Mouse (Mus musculus) cerebellum, adult 9-11 months (tissue): Measurements from ENCODE around the gene Arhgap20.

Experiments
- DNase-seq: peaks from one replicate; pipeline ENCODE4 v3.0.0; 2022

Arhgap20 gene

DNA sequence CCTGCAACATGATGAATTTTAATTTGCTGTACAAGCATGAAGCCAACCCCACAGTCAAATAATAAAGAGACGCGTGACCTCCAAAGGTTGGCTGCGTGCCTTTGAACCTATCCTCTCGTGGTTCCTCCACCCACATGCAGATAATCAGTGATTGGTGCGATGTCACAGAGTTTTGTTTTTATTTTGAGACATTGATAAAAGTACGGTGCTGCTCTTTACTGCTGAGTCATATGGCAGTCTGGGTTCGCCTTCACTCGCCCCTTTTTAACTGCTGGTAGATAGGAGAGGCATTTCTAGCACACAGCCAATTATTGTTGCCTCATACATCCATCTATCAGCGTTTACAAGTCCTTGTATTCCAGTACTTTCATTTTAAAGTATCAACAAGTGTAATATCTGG, 34.0 kb downstream of the Arhgap20 start:
- no peak for DNase-seq

DNA sequence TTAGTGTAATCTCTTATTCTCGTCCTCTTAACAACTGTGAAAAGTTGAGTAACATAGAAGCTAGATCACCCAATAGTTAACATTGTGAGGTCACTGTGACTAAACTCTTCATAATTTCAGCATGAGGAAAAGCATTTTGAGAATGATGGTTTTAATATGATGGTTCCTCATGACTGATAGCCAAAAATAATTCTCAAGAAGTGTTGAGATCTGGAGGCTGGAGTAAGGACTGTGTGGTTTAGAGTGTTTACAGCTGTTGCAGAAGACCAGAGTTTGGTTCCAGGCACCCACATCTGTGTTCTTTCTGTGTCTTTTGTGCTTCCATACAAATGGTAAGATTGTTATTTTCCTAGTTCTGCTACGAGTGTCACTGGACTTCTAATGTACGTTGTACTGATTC, 42.1 kb downstream of the Arhgap20 start:
- no peak for DNase-seq

DNA sequence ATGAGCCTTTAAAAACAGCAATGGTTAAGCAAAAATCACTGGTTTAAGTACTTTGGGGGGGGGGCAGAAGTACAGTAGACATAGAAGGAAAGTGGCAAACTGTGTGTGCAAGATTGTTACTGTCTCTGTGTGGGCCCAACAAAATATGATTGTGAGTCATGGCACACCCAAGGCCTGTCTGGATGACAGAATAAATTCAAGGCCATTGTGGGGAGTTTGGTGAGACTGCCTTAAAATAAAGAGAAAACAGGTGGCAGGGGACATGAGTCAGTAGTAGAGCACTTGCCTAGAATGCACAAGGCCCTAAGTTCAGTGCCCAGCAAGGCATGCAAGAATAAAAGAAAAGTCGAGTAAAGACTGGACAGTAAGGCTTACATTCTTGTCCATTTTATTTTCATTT, 47.8 kb downstream of the Arhgap20 start:
- DNase-seq, result no peak

DNA sequence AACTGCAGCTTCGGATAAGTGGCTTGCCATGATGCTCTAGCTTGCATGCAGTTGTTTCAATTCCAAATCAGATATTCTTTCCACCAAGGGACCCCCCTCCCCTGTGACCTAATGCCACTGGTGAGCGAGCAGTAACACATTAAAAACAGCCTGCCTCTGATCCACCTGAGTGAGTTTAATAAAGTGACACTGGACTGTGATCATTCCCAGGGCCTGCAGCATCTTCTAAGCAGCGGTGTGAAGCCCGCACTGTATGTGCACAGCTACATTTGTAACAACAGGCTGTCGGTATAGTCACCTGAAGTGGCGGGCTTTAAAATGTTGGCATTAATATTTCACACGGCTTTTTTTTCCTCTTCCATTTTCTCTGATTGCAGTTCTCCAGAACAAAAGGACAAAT, 59.4 kb downstream of the Arhgap20 start:
- no peak for DNase-seq

DNA sequence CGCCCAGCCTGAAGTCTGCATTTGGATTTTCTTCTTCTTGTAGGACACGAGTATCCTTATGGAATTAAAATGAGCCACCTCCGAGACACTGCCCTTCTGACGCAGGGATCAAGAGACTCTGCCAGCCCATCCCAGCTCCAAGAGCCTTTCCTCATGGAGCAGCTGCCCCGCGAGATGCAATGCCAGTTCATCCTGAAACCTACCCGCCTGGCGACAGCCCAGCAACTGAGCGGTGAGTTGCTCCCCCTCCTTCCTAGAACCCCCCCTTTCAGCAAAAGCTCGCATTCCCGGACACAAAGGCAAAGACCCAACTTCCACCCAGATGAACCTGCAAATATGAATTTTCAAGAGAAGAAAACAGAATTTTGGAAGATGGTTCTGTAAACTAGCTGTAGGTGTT, 66.5 kb downstream of the Arhgap20 start:
- peak; percentile 11 for DNase-seq

DNA sequence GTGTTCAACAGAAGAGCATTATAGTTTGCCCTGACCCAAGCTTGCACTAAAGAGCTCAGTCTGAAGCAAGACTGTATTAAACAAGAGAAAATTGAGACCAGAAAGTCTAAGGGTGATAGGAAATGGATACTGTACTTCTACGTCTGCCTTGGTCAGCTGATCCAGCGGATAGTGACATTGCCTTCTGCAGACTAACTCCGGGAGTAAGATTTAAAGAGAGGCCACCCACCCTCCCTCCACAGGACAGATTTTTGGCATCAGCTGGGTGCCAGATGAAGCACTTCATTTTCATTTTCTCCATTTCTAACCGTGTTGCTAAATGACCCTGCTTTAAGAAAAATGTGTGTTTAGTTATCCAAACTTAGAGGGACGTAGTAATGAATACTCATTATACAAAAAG, 67.2 kb downstream of the Arhgap20 start:
- DNase-seq, result no peak

DNA sequence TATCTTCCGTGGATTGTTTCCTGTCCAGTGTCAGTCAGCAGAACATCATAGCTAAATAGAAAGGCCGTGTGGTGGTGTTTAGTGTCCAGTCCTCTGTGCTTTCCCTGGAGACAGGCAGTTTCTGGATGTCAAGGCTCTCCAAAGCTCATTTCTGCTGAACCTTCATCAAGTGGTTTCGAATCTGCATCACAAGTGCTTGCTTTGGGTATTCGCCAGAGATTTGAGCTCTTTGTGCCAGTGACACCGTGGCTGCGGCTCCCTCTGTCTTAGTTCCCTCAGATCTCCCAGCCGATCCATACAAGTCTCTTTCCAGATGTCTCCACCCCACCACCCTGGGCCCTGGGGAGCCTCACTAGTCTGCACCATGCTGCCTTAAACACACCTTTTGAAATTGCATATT, 72.6 kb downstream of the Arhgap20 start:
- no peak for DNase-seq

DNA sequence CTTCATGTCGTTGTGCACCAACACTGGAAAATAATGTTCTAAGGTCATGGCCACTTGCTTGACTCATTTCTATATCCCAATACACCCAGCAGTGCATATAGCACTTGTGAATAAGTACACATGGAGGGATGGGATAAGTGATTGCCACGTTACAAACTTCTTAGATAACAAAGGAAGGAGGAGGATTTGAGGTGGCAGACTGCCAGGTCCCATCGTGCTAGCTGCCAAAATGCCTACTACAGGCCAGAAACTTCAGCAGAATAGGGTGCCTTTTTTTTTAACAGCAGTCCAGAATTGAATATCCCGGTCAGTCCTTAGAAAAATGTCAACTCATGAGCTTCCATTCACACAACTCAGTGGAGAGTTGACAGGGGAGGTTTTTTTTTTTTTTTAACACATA, 78.1 kb downstream of the Arhgap20 start:
- no peak for DNase-seq

DNA sequence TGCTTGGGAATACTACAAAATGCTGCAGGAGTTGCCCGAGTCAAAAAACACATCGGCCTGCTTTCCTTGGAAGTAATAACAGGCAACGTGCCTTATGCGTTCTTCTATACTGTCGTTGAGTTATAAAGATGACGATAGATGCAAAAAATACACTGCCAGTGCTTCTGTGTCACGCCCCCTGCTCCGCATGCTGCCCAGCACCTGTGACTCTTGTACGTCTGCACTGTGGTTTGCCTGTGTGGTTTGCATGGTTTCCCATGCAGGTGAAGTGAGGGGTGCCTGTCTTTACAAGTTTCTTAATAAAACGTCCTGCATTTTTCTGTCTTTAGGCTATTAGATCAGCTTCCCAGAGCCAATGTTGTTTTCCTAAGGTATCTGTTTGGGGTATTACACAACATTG, 80.7 kb downstream of the Arhgap20 start:
- DNase-seq, result no peak

DNA sequence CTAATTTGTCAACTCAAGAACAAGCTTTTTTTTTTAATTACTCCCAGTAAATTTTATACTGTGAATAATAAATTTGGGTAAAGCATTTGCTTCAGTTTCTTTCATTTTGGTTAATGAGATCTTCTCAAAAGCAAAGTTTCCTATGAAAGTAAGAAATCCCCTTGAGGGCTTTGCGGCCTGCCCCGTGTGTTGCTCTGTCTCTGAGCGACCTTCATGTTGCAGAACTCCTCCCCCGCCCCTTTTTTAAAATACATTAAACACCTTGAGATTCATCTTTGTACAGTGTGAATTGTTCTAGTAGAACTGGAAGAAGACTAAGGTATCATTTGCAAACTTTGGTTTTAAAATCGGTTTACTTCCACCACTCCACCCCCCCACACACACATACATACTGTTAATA, 88.6 kb downstream of the Arhgap20 start:
- no peak for DNase-seq

DNA sequence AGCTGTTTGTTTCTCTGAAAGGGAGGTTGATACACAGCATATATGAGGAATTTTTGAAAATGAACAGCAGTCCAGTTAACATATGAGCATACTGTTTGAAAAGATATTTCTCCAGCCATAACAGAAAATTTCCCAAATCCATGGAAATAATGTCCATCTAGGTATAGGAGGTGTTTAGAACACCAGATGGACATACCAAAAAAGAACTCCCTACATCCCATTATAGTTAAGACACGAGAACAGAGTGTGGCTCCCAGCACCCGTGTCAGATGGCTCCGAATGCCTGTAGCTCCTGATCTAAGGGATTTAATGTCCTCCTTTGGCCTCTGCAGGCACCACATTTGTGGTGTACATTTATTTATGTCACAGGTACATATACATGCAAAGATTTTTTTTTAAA, 99.1 kb downstream of the Arhgap20 start:
- DNase-seq, result no peak

DNA sequence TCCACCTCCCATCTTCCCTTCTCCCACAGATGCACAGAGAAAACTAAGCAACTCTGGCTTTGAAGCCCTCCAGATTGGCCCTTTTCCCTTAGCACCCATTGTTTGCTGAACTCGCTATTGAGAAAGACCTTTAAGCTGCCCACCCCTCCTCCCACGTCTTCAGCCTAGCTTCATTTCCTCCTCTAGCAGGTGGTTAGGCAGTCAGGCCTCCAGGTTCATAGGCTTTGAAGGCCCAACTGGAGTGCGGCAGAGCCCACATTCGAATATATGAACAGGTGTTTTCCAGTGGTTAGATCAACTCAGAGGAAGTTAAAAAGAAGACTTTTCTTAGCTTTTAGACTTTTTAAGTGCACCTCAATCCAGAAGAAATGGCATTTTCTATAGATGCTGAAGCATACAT, 101.5 kb downstream of the Arhgap20 start:
- no peak for DNase-seq

DNA sequence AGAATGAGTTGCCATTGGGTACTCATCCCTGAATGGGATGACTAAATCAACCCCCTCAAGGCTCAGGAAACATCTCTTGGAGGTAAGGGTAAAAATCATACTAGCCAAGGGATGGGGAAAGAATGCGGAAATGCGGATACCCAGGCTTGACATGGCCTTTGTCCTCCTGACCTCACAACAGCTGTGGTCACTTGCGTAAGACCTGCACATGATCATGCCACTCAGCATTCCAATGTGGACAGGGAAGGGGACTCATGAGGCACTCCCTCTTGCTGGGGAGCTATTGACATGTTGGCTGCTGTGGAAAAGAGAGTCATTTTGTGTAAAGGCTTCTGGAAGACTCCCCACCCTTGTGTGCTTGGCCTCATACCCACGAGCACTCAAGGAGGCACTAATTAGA, 103.9 kb downstream of the Arhgap20 start:
- no peak for DNase-seq

DNA sequence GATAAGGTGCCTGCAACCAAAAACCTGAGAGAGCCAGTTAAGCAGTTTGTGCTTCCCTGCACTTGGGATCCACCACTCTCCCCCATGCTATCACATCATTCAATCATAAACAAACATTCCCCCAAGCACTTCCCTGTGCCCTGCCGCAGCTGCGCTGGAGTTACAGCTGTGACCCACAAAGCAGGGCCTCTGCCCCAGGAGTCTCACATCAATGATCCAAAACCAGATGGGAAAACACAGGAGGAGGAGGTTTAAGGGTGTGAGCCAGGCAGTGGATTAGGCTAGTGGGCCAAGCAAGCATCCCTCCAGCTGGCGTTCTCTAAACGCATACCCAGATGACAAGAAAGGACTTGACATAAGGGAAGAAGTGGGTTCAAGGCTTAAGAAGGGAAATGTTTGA, 109.2 kb downstream of the Arhgap20 start:
- no peak for DNase-seq

DNA sequence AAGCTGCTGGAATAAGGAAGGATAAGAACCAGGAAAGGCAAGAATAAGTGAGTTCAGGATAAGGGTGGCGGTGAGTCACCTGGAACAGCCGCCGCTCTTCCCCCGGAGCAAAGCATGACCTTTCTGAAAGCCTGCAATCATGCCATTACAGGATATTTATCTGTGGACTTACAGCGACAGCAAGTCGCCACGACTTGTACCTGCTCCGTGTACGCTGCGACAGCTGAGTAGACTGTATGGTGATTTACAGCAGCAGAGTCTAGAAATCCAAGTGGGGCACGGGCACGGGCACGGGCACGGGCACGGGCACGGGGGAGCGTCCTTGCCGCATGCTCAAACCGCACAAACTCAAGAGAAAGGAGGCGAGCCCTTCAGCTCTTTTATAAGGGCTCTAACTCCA, 110.4 kb downstream of the Arhgap20 start:
- no peak for DNase-seq

DNA sequence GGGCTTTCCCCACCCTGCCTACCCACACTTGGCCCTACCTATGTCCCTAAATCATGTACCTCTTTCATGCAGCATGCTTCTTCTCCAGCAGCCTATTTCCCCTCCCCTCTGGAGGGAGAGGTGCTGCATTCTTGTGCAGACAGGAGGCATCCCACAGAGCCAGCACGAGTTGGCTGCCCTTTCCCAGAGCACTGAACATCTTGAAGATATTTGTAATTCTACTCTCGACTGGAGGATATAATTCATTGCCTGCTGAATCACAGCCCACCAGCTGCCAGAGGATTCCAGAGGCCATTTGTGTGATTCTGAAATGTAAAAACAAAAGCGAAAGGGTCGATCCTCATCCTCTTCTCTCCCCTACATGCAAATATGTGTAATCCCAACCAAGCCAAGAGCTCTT, 116.2 kb downstream of the Arhgap20 start:
- DNase-seq, result no peak

DNA sequence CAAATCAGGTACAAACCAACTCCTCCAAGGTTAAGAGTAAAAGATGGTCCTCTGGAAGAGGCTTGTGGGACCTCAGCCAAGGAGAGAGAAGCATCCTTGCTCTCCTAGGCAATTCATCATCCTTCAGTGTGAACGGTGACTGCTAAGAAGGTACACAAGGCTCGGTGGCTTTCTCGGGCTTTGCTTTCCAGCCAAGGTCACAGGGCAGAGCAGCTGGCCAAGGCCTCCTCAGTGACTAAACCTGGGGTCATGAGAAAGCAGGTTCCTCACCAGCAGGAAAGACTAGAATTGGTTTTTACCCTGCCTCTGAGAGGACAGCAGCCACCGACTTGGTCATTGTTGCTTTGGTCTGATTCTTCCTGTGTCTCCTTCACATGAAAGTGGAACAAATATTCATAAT, 116.7 kb downstream of the Arhgap20 start:
- no peak for DNase-seq

DNA sequence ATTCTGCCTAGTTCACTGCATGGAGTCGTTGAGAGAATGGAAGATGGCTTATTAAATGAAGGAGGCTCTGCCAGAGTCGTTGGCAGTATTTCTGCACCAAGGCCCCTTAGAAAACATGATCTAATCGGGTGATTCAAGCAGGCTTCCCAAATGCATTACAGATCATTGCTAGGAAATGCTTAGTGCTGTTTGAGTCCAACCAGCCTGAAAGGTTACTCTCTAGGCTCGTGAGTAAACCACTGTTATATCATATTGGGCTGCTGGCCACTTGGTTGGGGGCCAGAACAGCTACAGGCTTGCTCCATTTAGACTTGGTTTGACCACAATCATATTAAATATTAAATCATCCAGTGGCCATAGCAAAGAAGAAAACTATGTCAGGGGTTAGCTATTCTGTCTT, 118.2 kb downstream of the Arhgap20 start:
- no peak for DNase-seq

DNA sequence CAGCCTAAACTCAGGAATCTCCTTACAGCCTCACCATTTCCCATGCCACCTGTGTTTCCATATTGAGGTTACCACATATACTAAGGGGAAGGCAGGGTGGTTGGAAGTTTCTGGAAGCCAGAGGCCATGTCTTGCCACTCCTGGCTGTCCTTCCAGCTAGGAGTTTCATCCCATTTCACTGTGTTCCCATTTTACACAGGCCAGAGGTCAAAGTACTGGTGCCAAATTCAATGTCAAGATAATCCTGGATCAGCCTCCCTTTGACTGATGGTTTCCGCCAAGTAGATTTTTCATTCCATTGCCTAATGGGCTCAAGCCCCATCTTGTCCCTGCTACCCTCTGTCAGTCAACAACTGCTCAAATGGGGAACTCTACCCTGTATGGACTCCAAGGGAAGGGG, 127.8 kb downstream of the Arhgap20 start:
- DNase-seq, result no peak
